Mouse (Mus musculus): ENCODE results near the gene Cd44. TPM values are rescaled to one million over a fixed set of nuclear protein-coding genes. Genes with fewer than 3 reads are reported as not detected.

The Cd44 gene
- polyA plus RNA-seq, 1 experiment from 2014 or later = 3.3 TPM

DNA sequence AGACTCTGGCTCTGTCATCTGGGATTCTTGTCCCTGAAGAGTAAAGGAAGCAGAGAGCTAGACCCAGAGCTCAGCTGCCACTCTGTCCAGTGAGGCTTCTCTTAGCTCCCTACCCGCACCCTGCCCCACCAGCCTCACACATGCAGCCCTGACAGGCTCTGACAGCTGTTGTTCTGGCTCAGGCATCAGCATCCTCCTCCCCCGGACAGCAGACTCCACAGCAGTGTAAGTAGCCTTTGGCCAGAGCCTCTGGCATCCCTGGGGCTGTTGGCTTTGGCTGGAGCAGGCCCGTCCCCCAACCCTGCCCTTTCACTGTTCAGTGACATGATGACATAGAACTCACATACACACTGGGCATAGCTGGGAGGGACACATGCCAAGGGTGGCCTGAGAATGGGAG lies 35.4 kb upstream of the Cd44 start:
- Histone ChIP-seq H3K4me1 (replicated peaks) (peaks cover 6% of the 10 kb centered on the region; the same call in 1 of the 2 replicates), H3K36me3 (no peaks in the 10 kb centered on the region), H3K9ac (replicated peaks) (no peak overlapping the region), H3K4me3 (replicated peaks) (no peak overlapping the region), H3K9me3 (no peaks in the 10 kb centered on the region), H3K4me2 (no peak overlapping the region), H3K27ac (no peak overlapping the region), H3K27me3 (peaks cover 5% of the 10 kb centered on the region)
- ATAC-seq (ENCODE audit: insufficient number of reproducible peaks, insufficient read depth, low FRiP score, low TSS enrichment, low read depth) = peak; percentile 47
- 54% methylated on average over 3 of the region's 3 CpGs for WGBS

DNA sequence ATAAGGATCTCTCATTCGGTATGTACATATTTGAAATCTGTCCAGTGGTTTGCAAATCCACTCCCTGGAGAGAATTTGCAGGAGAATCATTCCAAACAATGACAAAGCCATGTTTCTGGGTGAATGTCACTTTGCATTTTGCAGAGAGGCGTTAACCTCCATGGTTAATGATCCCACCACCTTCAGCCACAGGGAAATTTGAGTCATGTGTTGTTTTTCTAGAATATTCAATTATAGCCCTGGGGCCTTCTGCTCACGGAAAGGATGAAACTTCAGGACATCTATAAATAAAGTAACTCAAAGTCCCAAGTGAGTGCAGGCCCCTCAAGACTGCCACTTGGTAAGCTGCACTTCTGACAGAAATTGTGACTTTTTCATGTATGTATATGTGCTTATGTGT lies 33.4 kb upstream of the Cd44 start:
- no peak for ATAC-seq (ENCODE audit: insufficient number of reproducible peaks, insufficient read depth, low FRiP score, low TSS enrichment, low read depth)
- Histone ChIP-seq H3K9ac (replicated peaks) (no peak overlapping the region), H3K4me1 (replicated peaks) (no peaks in the 10 kb centered on the region), H3K4me2 (no peak overlapping the region), H3K27me3 (no peaks in the 10 kb centered on the region; the same call in 1 of the 2 replicates), H3K9me3 (no peaks in the 10 kb centered on the region), H3K27ac (no peak overlapping the region), H3K4me3 (replicated peaks) (no peak overlapping the region), H3K36me3 (no peaks in the 10 kb centered on the region)
- 74% methylated on average over 3 of the region's 3 CpGs for WGBS

DNA sequence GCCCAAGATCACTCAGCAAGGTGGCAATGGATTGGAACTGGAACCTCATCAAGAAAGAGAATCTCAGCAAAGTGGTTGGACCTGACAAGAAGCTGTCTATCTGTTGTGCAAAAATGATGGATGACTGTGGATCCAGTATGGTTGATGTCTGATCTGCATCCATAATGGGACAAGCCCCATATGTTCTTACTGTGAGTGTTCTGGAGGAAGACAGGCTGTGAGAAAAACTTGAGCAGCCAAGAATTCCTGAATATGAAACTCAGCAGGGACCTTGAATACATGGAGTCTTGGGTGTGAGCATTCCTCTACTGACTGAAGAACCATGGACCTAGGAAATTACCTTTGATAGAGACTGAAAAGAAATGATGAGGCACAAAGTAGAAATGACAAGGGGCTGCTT lies 32.3 kb upstream of the Cd44 start:
- no peaks in the 10 kb centered on the region for H3K36me3 ChIP-seq
- no peak overlapping the region for H3K27ac ChIP-seq
- H3K9ac ChIP-seq (replicated peaks) = no peak overlapping the region
- H3K27me3 ChIP-seq = no peaks in the 10 kb centered on the region; the same call in 1 of the 2 replicates
- no peak overlapping the region for H3K4me3 ChIP-seq (replicated peaks)
- H3K4me1 ChIP-seq (replicated peaks) = no peaks in the 10 kb centered on the region
- H3K4me2 ChIP-seq = no peak overlapping the region
- ATAC-seq (ENCODE audit: insufficient number of reproducible peaks, insufficient read depth, low FRiP score, low TSS enrichment, low read depth) = no peak
- no peaks in the 10 kb centered on the region for H3K9me3 ChIP-seq

DNA sequence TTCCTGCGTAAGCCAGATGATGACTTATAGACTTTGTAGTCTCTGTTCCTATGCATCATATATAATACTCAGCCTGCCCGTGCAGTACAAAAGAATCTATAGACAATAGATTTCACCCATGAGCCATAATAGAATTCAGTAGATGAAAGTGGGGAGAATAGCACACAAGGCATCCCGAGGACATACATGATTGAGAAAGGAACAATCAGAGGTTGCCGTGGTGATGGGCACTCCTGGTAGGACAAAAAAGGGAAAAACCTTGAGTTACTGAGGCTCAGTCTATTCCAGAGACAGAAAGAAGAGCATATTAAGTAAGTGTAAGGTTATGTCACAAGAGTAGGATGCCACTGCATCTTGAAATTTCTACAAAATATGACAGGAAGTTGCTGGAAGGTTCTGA lies 31.7 kb upstream of the Cd44 start:
- Histone ChIP-seq H3K27me3 (no peaks in the 10 kb centered on the region; the same call in 1 of the 2 replicates), H3K4me3 (replicated peaks) (no peak overlapping the region), H3K4me1 (replicated peaks) (no peaks in the 10 kb centered on the region), H3K9me3 (no peaks in the 10 kb centered on the region), H3K9ac (replicated peaks) (no peak overlapping the region), H3K36me3 (no peaks in the 10 kb centered on the region), H3K4me2 (no peak overlapping the region), H3K27ac (no peak overlapping the region)
- WGBS = 81% methylated on average over 4 of the region's 4 CpGs
- no peak for ATAC-seq (ENCODE audit: insufficient number of reproducible peaks, insufficient read depth, low FRiP score, low TSS enrichment, low read depth)

DNA sequence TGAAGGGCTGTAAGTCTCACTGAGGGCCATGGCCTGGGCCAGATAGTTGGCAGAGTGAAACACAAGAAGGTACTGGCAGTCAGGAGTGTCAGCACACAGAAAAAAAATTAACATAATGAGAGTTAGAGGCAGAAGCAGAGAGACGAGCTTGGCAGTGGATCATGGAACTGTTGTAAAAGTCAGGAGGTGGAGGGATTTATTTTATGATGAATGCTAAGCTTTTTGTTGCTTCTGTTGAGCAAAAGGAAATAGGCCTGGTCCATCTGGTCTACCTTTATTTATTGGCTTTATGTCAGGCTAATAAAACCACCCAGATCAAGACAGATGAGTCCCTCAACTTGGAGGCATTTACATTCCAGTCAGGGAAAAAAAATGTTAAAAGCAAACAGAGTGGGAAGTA lies 31.2 kb upstream of the Cd44 start:
- H3K9ac ChIP-seq (replicated peaks) = no peak overlapping the region
- H3K9me3 ChIP-seq = no peaks in the 10 kb centered on the region
- H3K4me2 ChIP-seq = no peak overlapping the region
- WGBS = 8% methylated on average over 1 of the region's 1 CpGs
- ATAC-seq (ENCODE audit: insufficient number of reproducible peaks, insufficient read depth, low FRiP score, low TSS enrichment, low read depth) = no peak
- no peak overlapping the region for H3K27ac ChIP-seq
- no peaks in the 10 kb centered on the region for H3K36me3 ChIP-seq
- no peak overlapping the region for H3K4me3 ChIP-seq (replicated peaks)
- H3K4me1 ChIP-seq (replicated peaks) = no peaks in the 10 kb centered on the region
- H3K27me3 ChIP-seq = no peaks in the 10 kb centered on the region; the same call in 1 of the 2 replicates

DNA sequence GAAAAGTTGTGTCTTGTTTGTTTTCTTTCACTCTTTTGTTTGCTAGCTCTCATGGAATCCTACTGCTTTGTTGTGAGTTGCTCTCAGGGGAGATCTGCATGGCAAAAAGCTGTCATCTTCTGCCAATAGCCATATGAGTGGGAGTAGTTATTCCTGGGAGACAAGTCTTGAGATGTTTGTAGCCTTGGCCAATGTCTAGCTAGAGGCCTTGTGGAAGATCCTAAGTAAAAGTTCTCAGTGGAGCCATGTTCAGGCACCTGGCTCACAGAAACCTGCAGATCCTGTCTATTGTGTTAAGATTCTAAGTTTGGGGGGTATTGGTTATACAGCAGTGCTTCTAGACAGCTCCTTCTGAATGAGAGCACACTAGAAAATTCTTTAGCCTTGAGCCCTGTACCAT lies 26.7 kb upstream of the Cd44 start:
- ATAC-seq (ENCODE audit: insufficient number of reproducible peaks, insufficient read depth, low FRiP score, low TSS enrichment, low read depth) = no peak
- Histone ChIP-seq H3K4me3 (replicated peaks) (no peak overlapping the region), H3K36me3 (no peaks in the 10 kb centered on the region), H3K27me3 (no peaks in the 10 kb centered on the region; the same call in 1 of the 2 replicates), H3K9ac (replicated peaks) (no peak overlapping the region), H3K27ac (no peak overlapping the region), H3K9me3 (no peaks in the 10 kb centered on the region), H3K4me1 (replicated peaks) (no peaks in the 10 kb centered on the region), H3K4me2 (no peak overlapping the region)

DNA sequence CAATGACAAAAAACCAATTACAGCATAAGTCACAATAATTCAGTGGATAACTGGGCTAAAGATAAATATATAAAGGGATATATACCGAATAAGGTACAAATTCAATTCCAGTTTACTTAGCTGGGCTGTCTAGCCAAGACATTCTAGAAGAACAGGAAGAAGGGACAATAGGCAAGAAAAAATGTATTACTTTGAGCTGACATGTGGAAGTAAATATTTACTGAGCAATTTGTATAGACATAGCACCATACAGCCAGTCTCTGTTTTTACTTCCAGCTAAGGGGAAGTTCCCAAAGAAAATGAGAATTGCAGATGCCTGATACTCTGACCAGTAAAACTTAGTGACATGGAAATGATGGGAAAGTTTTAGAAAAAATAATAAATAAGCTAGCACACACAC lies 23.0 kb upstream of the Cd44 start:
- no peak for ATAC-seq (ENCODE audit: insufficient number of reproducible peaks, insufficient read depth, low FRiP score, low TSS enrichment, low read depth)
- no peak overlapping the region for H3K27ac ChIP-seq
- no peaks in the 10 kb centered on the region for H3K36me3 ChIP-seq
- H3K27me3 ChIP-seq = no peaks in the 10 kb centered on the region
- 85% methylated on average over 1 of the region's 1 CpGs for WGBS
- no peak overlapping the region for H3K4me3 ChIP-seq (replicated peaks)
- no peak overlapping the region for H3K4me2 ChIP-seq
- H3K9me3 ChIP-seq = no peaks in the 10 kb centered on the region
- no peak overlapping the region for H3K9ac ChIP-seq (replicated peaks)
- no peaks in the 10 kb centered on the region for H3K4me1 ChIP-seq (replicated peaks)

DNA sequence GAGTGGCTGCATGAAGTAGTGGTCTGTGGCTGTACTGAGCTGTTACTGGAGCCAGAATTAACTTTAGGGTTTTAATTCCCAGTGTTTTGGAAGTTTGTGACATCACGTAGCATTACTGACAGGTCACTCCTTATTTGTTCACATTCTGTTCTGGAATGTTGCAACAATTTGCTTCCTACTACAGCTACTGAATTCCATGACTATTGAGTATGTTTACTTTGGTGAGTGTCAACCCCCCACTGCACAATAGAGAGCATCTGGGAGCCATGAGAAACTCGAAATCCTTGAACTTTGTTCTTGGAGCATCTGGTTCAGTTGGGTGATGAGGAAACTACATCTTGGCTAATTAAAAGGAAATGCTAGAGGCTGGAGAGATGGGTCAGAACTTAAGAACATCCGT lies 22.2 kb upstream of the Cd44 start:
- no peaks in the 10 kb centered on the region for H3K27me3 ChIP-seq
- H3K9me3 ChIP-seq = no peaks in the 10 kb centered on the region
- H3K27ac ChIP-seq = no peak overlapping the region
- no peak overlapping the region for H3K9ac ChIP-seq (replicated peaks)
- WGBS = 70% methylated on average over 3 of the region's 3 CpGs
- no peak overlapping the region for H3K4me2 ChIP-seq
- no peak for ATAC-seq (ENCODE audit: insufficient number of reproducible peaks, insufficient read depth, low FRiP score, low TSS enrichment, low read depth)
- H3K4me3 ChIP-seq (replicated peaks) = no peak overlapping the region
- H3K4me1 ChIP-seq (replicated peaks) = no peaks in the 10 kb centered on the region
- H3K36me3 ChIP-seq = no peaks in the 10 kb centered on the region

DNA sequence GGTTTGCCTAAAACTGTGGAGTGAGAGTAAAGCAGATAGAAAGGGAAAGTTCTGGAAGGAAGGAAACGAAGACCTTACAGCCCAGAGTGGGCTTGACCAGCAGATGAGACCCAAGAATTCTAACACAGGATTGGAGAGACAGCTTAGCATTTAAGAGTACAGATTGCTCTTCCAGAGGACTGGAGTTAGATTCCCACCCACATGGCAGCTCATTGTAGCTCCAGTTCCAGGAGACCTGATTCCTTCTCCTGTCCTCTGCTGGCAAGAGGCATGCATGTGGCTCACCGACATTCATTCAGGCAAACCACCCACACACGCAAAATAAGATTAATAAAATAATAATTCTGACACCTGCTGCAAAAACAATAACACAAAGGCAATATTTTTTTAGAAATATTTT lies 20.6 kb upstream of the Cd44 start:
- H3K9me3 ChIP-seq = no peaks in the 10 kb centered on the region
- no peak overlapping the region for H3K4me2 ChIP-seq
- no peak overlapping the region for H3K9ac ChIP-seq (replicated peaks)
- H3K27me3 ChIP-seq = no peaks in the 10 kb centered on the region
- no peaks in the 10 kb centered on the region for H3K36me3 ChIP-seq
- H3K27ac ChIP-seq = no peak overlapping the region
- WGBS = 82% methylated on average over 3 of the region's 3 CpGs
- no peak overlapping the region for H3K4me3 ChIP-seq (replicated peaks)
- no peak for ATAC-seq (ENCODE audit: insufficient number of reproducible peaks, insufficient read depth, low FRiP score, low TSS enrichment, low read depth)
- no peaks in the 10 kb centered on the region for H3K4me1 ChIP-seq (replicated peaks)

DNA sequence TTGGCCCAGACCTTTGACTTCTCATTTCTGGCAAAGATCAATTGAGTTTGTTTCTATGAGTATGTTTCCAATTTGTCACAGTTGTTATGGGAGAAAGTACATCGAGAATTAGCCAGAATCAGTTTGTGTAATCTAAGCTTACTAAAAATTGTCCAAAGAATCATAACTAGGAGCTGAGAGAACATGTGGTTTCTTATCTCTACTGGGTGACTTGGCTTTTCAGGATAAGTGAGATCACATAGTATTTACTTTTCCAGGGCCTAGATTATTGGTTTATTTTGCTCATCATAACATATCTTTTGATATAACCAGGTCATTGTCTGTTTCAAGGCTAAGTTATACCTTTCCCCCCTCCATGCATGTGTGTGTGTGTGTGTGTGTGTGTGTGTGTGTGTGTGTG lies 16.8 kb upstream of the Cd44 start:
- no peak overlapping the region for H3K4me3 ChIP-seq (replicated peaks)
- H3K9ac ChIP-seq (replicated peaks) = no peak overlapping the region
- H3K27me3 ChIP-seq = no peaks in the 10 kb centered on the region
- no peak for ATAC-seq (ENCODE audit: insufficient number of reproducible peaks, insufficient read depth, low FRiP score, low TSS enrichment, low read depth)
- no peaks in the 10 kb centered on the region for H3K4me1 ChIP-seq (replicated peaks)
- H3K4me2 ChIP-seq = no peak overlapping the region
- WGBS = 87% methylated on average over 1 of the region's 1 CpGs
- no peaks in the 10 kb centered on the region for H3K36me3 ChIP-seq
- H3K27ac ChIP-seq = no peak overlapping the region
- no peaks in the 10 kb centered on the region for H3K9me3 ChIP-seq

DNA sequence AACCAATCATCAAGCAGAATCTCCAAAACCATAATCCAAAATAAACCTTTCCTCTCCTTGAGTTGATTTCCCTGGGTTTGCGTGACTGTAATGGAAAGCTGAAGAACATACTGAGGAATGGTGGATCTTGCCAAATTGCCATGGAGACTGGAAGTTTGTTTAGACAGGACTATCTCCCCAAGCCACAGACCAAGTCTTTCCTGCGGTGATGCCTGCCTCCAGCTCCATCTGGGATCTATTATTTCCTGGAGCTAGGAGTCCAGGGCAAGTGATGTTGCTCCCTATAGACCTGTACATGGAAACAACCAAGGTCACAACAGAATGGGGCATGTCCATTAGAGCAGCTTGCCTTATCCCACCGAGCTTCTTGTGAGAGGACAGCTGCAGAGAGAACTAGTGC lies 15.1 kb upstream of the Cd44 start:
- no peak overlapping the region for H3K27ac ChIP-seq
- WGBS = 63% methylated on average over 3 of the region's 3 CpGs

DNA sequence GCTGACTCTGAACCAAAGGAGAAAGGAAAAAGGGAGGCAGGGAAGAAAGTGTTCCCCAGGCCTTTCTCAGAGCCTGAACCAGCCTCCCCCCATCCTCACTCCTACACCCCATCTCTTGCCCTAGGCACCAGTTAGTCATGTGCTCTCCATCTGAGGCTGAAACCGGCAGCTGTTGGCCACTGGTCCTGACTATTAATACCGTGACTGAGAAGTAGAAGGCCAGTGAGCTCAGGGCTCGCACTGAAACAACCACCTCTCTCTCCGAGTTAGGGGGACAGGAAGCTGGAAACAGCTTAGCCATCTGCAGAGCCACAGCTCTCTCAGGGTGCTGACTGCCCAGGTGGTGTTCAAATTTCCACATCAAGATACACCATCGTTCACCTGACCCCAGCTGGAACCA lies 13.2 kb upstream of the Cd44 start:
- no peak overlapping the region for H3K27ac ChIP-seq
- H3K4me1 ChIP-seq (replicated peaks) = no peaks in the 10 kb centered on the region
- H3K27me3 ChIP-seq = no peaks in the 10 kb centered on the region
- H3K9me3 ChIP-seq = no peaks in the 10 kb centered on the region
- WGBS = 73% methylated on average over 5 of the region's 5 CpGs
- H3K4me3 ChIP-seq (replicated peaks) = no peak overlapping the region
- ATAC-seq (ENCODE audit: insufficient number of reproducible peaks, insufficient read depth, low FRiP score, low TSS enrichment, low read depth) = no peak
- no peak overlapping the region for H3K4me2 ChIP-seq
- no peak overlapping the region for H3K9ac ChIP-seq (replicated peaks)
- no peaks in the 10 kb centered on the region for H3K36me3 ChIP-seq

More for the DNA sequence above, 15.1 kb upstream of the Cd44 start:
- Histone ChIP-seq H3K27me3 (no peaks in the 10 kb centered on the region), H3K9ac (replicated peaks) (no peak overlapping the region), H3K36me3 (no peaks in the 10 kb centered on the region), H3K9me3 (no peaks in the 10 kb centered on the region), H3K4me2 (no peak overlapping the region), H3K4me3 (replicated peaks) (no peak overlapping the region), H3K4me1 (replicated peaks) (no peaks in the 10 kb centered on the region)
- ATAC-seq (ENCODE audit: insufficient number of reproducible peaks, insufficient read depth, low FRiP score, low TSS enrichment, low read depth) = no peak
